Mouse (Mus musculus) bone marrow, adult 2 months (tissue): ENCODE data around the gene Ddah2. TPM values are rescaled to one million over a fixed set of nuclear protein-coding genes. Genes with fewer than 3 reads are reported as not detected.

Experiments used
- H3K27ac ChIP-seq: fragments of 200-500 bp; 2 replicates; pipeline ENCODE4 v1.5.1; 2012; ENCODE audit warnings: low read depth, mild to moderate bottlenecking, control low read depth, inconsistent platforms, low read length; ENCODE audit not compliant: control insufficient read depth, poor library complexity, insufficient read depth
- H3K4me1 ChIP-seq: fragments of 200-500 bp; 2 replicates; pipeline ENCODE4 v1.6.1; 2011; ENCODE audit warnings: low read length; ENCODE audit not compliant: control insufficient read depth, insufficient read depth
- H3K4me3 ChIP-seq: fragments of 200-500 bp; replicated peaks from 2 replicates; pipeline ENCODE3; 2011; ENCODE audit warnings: mild to moderate bottlenecking, low read depth, low read length, control low read depth; ENCODE audit not compliant: control insufficient read depth
- CTCF ChIP-seq: fragments of 200-500 bp; IDR thresholded peaks from 2 replicates; pipeline ENCODE4 v1.5.1; 2011; ENCODE audit warnings: low read length, control low read depth; ENCODE audit not compliant: control insufficient read depth, insufficient read depth
- POLR2A ChIP-seq: fragments of 200-500 bp; IDR thresholded peaks from 2 replicates; pipeline ENCODE4 v1.6.1; 2011; ENCODE audit warnings: low read depth, mild to moderate bottlenecking, control low read depth, low read length, borderline replicate concordance; ENCODE audit not compliant: control insufficient read depth
- WGBS: fragments of 180-500 bp; shearing (Covaris S2); methylation state at CpG from one replicate; pipeline ENCODE4 v1.1.7; 2018; 5-methylcytosine and 5-hydroxymethylcytosine counted together
- polyA plus RNA-seq: library from polyadenylated mRNA; stranded (reverse); fragments of >200 nt; gene quantifications from 2 replicates; pipeline ENCODE4 v1.2.4, GENCODE M21; 2011; ENCODE audit warnings: low replicate concordance; ENCODE audit not compliant: missing spikeins, insufficient read depth, insufficient read length

Ddah2 gene
- polyA plus RNA-seq, 1 experiment, result 12.5 TPM

DNA sequence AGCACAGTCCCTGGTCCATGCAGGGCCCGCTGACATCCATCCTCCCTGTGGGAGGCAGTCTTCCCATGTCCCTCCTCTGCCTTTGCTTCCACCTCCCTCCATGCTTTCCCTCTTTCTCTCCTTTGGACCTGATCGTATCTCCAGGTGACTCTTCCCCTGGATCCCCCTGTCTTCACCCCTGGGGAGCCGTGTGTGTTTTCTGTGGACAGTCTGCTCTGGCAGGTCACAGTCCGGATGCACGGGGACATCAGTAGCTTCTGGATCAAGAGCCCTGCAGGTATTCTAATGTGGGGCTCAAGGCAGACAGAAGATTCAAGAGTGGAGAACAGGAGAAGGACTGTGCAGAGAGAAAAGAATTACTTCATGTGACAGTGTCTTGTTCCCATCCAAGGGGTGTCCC lies 35.6 kb upstream of the Ddah2 start:
- Histone ChIP-seq H3K4me1 (peaks cover 2% of the 10 kb centered on the region), H3K27ac (no peak overlapping the region), H3K4me3 (no peak overlapping the region)
- WGBS, result 85% methylated on average over 5 of the region's 5 CpGs
- TF ChIP-seq CTCF (no peak), POLR2A (no peak)

DNA sequence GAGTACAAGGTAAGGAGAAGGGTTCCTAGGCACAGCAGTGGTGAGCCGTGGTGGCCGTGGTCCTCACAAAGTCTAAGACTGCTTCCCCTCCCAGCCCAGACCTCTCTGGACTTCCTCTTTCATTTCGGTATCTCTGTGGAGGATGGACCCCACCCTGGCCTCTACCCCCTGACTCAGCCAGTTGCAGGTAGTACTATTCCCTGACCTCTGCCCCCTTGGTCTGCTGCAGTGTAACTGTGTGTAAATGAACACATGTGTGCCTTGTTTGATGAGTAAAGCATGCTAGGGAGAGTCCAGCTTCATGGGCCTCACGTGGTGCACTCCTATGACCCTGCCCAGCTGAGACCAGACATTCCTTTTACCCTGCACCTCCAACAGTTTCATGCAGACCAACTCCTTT lies 35.1 kb upstream of the Ddah2 start:
- peak overlapping the region; percentile 14 for H3K4me3 ChIP-seq
- H3K4me1 ChIP-seq, result peaks cover 2% of the 10 kb centered on the region
- WGBS, result 17% methylated on average over 4 of the region's 4 CpGs
- TF ChIP-seq CTCF (no peak), POLR2A (no peak)
- H3K27ac ChIP-seq, result no peak overlapping the region

DNA sequence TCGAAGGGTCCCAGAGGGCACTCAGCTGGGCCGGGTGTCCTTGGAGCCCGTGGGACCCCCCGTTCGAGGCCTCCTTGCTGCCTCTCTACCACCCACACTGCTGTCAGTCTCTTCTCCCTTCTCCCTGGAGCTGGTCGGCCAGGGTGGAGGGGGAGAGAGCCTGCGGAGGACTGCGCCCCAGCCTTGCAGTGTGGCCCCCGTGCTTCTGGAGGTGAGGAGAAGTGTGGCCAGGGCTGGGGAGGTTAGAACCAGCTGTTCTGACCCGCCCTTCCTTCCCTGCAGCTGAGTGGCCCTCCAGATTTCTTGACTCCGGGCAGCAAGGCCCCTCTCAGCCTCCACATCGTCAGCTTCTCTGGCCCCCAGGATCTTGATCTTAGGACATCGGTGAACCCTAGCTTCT lies 34.6 kb upstream of the Ddah2 start:
- no peak for TF ChIP-seq CTCF
- TF ChIP-seq POLR2A, result no peak
- peaks cover 3% of the 10 kb centered on the region for H3K4me1 ChIP-seq
- no peak overlapping the region; the same call in 1 of the 2 replicates for H3K27ac ChIP-seq
- WGBS, result 54% methylated on average over 13 of the region's 13 CpGs
- H3K4me3 ChIP-seq, result no peak overlapping the region

DNA sequence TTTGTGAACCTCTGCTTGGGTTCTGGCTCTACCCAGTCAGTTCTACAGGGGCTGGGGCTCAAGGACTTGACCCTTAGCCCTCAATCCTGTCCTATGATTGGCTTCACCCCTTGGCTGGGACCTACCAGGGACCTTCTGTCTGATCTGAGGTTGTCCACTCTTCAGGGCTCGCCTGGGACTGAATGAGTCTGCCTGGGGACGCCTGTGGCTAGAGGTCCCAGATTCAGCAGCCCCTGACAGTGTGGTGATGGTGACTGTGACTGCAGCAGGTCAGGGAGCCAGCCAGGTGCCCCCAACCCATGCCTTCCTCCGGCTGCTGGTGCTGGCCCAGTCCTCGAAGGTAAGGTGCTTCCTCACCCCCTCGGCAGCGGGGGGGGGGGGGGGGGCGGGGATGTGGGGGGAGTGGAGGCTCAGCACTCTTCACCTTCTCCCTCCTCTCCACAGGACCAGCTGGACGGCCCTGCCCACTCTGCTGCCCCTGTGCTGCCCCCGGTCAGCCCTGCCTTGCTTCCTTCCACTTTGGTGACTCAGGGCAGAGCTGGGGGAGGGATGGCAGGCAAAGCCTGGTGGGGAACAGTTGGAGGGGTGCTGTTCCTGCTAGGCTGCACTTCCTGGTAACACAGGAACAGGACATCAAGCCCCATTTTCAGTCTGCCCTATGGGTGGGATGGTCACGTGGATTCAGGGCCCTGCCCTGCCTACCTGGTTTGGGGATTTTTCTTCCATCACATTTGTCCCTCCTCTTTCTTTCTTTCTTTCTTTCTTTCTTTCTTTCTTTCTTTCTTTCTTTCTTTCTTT lies 33.9 kb upstream of the Ddah2 start:
- 28% methylated on average over 10 of the region's 10 CpGs for WGBS
- Histone ChIP-seq H3K4me1 (peaks cover 4% of the 10 kb centered on the region), H3K4me3 (no peak overlapping the region), H3K27ac (no peak overlapping the region; the same call in 1 of the 2 replicates)
- TF ChIP-seq CTCF, result no peak
- no peak for TF ChIP-seq POLR2A

DNA sequence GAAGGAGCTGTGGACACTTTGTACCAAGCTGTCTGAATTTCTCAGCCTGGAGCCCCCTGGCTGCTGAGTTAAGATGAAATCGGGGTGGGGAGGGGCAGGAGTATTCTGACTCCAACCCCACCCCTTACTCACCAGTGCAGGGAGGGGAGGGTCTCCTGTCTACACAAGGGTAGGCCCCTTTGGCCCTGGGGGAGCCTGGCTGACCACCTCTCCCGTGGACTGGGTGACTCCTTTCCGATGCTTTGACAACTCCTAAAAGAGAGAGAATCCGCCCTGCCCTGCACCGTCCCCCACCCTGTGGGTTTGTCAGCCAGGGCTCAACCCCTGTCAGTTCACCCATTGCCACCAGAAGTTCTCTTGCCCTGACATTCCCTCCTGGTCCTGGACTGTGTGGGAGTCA lies 32.6 kb upstream of the Ddah2 start:
- H3K4me3 ChIP-seq, result no peak overlapping the region
- 83% methylated on average over 5 of the region's 5 CpGs for WGBS
- H3K27ac ChIP-seq, result no peak overlapping the region
- peaks cover 5% of the 10 kb centered on the region for H3K4me1 ChIP-seq
- no peak for TF ChIP-seq CTCF
- no peak for TF ChIP-seq POLR2A

DNA sequence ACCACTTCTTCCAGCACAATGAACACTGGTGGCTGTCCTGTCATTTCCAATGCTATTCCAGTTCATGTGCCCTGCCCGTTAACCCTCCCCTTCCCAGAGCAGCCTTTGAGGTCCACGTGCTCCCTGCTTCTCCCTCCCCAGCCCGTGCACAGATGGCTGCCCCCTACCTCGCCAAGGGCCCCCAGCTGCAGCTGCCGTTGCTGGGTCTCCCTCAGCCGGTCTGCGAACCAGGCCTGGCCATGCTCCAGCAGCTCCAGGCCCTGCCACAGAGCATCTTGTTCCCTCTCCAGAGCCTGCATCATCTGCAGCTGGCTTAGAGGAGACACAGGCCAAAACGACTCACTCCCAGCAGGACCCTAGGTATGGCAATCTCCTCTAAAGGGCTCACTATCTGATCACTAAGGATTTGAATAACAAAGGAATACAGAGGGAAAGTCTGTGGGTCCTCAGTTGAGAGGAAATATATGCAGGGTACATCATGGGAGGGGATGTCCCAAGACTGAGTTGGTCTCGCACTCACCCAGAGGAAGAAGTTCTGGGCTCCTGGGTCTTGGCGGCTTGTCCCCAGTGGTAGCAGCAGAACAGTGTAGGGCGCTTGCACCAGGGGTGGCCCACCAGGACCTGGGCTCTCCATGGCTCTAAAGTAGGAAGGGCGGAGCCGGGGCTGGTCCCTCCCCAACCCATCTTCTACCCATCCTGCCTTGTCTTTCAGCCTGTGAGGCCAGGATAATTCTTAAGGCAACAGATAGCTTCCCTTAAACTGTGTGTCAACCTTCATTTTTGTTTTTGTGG lies 31.4 kb upstream of the Ddah2 start, which contains the start of gene Sapcd1:
Gene Sapcd1, minus strand, starts transcription at position 740 of the 792 bp plus-strand sequence.
- TF ChIP-seq CTCF, result no peak
- no peak; the same call in 1 of the 2 replicates for TF ChIP-seq POLR2A
- no peak within 1 kb of the TSS for H3K4me3 ChIP-seq
- peaks cover 9% of the 10 kb centered on the region for H3K4me1 ChIP-seq
- peak within 1 kb of the TSS; percentile 21 for H3K27ac ChIP-seq
- 39% methylated on average over 13 of the region's 13 CpGs for WGBS

DNA sequence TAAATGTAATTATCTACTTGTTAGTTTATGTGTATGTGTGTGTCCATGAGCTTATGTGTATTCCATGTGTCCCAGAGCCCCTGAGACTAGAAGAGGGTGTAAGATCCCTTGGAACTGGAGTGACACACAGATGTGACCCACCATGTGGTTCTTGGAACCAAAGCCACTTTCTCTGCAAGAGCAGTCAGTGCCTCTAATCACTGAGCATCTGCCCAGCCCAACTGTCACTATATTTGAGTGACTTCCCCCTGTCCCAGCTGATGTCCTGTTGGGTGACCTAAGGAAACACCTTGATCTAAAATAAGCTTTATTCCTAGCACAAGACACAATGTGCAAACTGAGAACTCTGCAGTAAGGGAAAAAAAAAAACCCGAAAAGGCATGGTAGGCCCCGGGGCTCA lies 30.5 kb upstream of the Ddah2 start:
- H3K27ac ChIP-seq, result no peak overlapping the region
- H3K4me3 ChIP-seq, result no peak overlapping the region
- no peak for TF ChIP-seq POLR2A
- no peak for TF ChIP-seq CTCF
- H3K4me1 ChIP-seq, result peaks cover 9% of the 10 kb centered on the region
- WGBS, result 53% methylated on average over 2 of the region's 2 CpGs
